Mouse (Mus musculus) granulocyte monocyte progenitor cell, adult 5-6 weeks (primary cell): ENCODE data around the gene Nfib. TPM values are rescaled to one million over a fixed set of nuclear protein-coding genes. Genes with fewer than 3 reads are reported as not detected.
A peak's percentile ranks its signal among the peaks of the same experiment; 100 is the strongest.

ENCODE experiments used
- ATAC-seq: replicated peaks from 2 replicates; pipeline ENCODE4 v1.8.0; 2016; ENCODE audit warnings: mild to moderate bottlenecking, moderate TSS enrichment, inconsistent platforms; ENCODE audit not compliant: poor library complexity, severe bottlenecking
- total RNA-seq, 2 experiments: library from RNA; stranded (forward) in 1 of 2; stranded (reverse) in 1 of 2; fragments of 200-712, 200-1000 nt in 1 of 2; fragments of >200 nt in 1 of 2; fragmentation: Nextera tagmentation in 1 of 2; gene quantifications; 2 replicates each; pipeline ENCODE4 v1.2.3; 2014 to 2017

The Nfib gene
- total RNA-seq, 2 experiments from 2014 or later = not detected

GRCm38 (mm10) chr4:82326140-82326529 is 379.4 kb downstream of the Nfib start:
- no peak for ATAC-seq

DNA sequence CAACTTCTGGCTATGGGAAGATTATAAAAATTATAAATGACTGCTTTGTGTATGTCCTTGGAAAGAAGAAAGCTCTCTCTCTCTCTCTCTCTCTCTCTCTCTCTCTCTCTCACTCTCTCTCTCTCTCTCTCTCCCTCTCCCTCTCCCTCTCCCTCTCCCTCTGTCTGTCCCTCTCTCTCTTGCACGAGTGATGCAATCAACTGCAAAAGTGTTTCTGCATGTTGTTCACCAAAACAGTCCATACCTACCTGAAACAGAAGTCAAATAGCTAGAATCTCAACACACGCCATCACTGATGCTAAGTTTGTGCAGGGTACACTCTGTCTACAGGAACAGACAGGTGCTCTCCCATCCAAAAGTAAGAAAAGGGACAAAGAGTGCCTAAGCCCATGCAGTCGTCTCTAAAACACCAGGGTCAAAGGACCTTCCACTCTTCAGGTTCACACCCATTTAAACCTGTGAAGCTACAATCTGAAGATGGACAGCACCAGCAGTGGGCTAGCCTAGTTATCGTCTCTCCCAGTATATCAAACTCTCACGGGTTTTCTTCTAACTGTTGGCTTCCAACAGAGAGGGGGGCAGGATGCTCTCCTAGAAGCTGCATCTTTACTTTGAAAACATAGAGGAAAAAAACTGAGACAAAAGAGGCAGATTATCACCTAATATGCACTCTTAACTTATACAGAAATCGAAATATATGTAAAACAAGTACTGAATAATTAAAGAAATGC is 380.0 kb downstream of the Nfib start:
- ATAC-seq = no peak

DNA sequence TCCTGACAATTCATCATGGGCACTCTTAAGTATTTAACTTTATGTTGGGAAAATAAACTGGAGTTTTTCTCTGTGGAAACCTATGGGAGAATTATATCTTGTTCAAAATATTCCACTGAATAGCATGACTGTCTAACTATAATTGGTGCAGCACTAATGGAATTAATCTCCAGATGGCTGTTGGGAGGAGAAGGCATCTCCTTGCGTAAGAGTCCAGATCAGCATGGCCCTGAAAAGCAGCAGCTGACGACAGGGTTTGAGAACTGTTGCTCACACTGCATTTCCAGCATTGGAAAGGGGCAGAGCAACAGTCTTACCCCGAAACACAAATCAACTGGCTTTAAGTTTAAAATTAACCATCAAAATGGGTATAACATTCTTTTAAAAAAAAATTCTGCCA is 380.6 kb downstream of the Nfib start:
- ATAC-seq = no peak

GRCm38 (mm10) chr4:82321008-82321407 is 384.5 kb downstream of the Nfib start:
- ATAC-seq = no peak

GRCm38 (mm10) chr4:82319388-82319787 is 386.2 kb downstream of the Nfib start:
- ATAC-seq = no peak

DNA sequence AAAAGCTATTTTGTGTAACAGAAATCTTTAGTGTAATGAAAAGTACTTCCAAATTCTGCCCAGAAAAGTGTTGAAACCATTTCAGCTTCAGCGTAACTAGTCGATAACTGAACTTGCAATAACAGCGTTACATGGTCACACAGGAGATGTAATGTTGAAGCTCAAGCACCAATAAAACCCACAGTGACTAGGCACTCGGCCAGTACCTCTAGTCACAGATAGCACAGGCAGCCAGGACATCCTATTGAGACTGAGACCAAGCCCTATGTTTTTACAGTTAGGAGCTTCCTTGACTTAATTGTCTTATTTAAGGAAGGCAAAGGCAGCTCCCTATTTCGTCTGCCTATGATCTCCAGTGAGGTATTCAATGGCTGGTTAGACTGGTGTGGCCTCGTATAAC is 389.4 kb downstream of the Nfib start:
- peak; percentile 55 for ATAC-seq

GRCm38 (mm10) chr4:82315710-82316109 is 389.8 kb downstream of the Nfib start:
- ATAC-seq = no peak; the same call in 1 of the 2 replicates

DNA sequence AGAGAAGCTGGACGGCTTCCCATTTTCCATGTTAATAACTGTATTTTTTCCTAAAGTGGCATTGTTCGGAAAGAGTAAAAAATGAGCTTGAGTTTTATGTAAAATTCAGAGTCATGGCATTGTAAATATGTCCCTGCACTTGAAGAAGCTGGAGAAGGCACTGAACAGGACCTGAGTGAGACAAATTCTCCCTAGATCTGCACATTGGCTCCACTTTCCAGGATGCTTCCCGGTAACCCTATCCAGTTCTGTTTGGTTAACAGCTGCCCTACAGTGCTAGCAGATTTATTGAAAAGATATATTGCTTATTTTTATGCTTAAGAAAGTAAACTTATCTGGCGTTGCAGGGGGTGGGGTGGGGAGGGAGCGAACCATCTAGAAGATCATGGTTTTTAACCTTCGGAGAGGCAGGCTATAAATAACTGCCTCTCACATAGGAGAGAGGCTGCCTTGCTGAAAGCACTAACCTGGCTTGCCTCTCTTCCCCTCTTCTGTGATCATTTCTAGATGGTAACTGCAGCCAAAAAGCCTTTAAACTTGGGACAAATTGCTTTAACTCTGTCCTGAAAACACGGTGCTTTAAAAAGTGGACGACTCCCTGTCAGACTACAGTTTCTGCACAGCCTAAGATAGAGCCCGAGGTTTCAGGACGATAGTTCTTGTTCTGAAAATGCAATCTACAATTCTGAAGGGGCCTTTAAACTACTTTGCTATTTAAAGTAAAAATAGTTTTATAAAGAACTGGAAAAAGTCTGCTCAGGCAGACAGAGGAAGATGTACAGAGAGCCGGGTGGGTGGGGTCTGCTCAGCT is 394.4 kb downstream of the Nfib start:
- ATAC-seq = no peak

GRCm38 (mm10) chr4:82306045-82306444 is 399.5 kb downstream of the Nfib start:
- no peak for ATAC-seq

DNA sequence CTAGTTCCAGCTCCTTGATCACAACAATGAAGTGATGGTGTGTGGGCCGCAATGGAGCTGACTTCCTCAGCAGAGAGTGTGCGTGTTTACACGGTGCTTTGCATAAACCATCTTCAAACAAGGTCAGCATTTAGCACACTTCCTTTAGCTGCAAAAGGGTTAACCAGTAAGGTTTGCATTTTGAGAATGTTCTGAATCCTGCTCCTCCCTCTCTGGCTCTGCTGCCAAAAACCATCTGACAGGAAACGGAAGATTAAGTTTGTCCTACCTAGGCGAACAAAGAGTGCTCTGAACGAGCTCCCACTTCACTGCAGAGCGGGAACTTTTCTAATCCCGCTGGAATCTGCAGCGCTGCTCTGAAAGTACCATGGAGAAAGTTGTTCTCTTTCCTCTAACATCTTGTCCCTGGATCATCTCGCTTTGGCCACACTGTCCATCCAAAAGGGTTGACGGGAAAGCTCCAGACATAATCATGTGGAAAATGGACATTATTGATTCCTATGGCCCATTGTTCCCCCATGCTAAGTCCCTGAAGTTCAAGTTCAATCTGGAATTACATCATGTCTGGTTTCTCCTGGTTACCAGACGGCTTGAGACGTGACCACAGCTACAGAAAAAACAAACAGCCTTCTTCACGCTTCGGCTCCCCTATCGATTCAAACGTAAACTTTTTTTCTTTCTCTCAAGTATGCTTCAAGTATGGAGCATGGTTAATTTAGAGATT is 401.2 kb downstream of the Nfib start:
- no peak for ATAC-seq

- ATAC-seq = no peak
Measured at GRCm38 (mm10) chr4:82303362-82303900, 402.1 kb downstream of the Nfib start.

DNA sequence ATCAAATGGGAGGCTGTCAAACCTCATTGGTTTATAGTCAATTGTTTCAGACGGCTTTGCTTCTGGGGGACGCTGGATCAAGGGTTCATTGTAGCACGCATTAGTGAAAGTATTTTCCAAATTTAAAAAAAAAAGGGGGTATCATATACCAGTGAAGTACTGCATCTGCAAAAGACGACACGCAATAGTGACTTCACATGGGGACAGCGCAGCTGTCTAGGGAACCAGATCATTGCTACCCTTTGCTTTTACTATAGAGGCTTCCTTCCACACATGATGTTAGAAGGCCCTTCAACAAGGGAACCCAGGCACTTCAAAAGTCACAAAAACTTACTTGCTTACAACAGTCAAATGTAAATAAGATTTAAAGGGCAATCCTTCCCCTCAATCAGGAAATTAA is 402.6 kb downstream of the Nfib start:
- ATAC-seq = no peak

DNA sequence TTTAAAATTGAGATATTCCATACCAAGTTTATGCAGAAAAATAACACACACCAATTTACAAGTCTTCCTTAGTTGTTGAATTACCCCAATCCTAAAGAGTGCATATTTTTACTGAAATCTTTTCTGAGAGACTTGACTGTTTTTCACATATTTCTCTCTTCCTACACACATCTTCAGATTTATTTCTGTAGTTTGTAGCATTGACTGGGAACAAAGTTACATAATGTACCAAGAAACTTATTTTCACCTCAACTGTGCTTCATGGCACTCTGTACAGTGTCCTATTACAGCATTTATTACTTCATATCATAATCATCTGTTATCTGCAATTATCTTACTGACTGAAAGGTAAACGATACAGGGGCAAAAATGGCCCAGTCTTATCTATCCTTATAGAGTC is 406.9 kb downstream of the Nfib start:
- no peak for ATAC-seq

DNA sequence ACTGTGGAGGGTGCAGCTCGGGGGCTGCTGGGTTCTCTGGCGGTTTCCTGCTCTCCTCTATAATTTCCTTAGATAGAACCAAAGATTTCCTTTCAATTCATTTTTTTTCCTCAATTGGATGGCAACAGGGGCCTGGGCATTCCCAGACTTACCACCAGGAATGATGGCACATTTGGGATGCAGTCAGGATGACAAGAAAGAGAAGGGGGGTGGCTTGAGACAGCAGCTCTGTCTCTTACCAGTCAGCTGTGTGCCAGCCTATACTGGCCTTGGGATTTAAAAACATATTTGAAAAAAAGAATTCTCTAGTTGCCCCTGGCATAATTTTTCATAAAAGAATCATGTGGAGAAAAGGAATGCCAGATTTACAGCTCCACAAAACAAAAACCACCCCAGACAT is 408.0 kb downstream of the Nfib start:
- ATAC-seq = no peak

DNA sequence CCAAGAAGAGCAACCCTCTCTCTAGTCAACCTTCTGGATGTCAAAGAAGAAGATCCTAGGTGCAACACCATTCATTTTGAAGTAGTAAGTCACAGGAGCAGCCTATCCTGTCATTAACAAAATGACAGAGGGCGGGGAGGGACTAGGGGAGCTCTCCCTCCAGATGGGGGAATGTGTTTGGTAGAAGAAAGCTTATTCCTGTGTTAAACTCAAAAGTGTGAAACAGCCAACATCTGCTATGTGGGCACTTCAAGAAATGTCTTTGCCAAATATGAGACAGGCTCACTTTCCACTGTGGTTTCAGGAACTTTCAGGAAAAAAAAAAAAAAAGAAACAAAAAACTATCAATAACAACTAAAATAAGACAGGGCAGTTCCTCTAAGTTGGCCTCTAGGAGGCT is 411.5 kb downstream of the Nfib start:
- ATAC-seq = no peak

DNA sequence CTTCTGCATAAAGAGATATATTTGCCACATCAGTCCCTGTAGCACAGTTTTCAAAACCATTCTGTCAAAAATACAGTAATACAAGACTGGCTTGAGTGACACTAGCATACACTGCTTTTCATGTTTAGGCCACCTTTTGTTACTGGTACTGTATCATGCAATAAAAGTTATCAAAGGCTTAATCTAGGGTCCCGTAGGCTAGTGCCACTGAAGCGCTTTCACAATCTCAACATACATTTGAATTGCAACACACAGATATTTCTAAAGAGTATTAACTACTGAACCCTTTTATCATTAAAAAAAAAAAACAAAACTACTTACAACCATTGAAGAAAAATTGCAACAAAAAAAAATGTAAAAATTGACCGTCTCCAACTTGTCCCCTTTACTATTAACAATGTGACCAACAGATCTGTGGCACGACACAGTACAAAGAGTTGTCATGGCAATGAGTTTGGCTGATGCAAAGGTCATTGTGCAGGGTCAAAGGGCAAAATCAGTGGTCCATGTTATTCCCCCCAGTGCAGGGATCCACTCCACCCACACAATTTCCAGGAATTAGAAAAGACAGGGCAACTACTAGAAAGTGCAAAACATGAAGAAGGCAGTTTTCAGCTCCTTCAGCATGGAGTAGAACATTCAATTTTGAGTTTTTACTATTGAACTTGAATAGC is 414.2 kb downstream of the Nfib start:
- ATAC-seq = peak; percentile 56

DNA sequence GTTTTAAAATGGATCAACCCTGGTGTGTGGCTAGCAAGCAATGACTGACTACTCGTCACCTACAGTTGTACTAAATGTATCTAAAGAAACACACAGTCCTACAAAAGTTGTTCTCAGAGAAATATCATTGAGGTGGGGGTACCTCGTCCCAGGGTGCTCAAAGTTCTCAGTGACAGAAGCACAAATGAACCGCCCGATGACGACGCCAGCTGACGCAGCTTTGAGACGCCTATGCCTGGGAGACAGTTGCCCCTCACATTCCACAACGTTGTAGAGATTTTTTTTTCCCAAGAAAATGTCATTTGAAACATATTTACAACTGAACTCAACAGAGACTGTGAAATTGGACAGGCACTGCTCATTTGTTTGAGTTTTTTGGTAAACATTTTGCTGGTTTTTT is 414.9 kb downstream of the Nfib start:
- no peak for ATAC-seq

- ATAC-seq = peak; percentile 82
Measured at GRCm38 (mm10) chr4:82289596-82289995, 416.0 kb downstream of the Nfib start.

DNA sequence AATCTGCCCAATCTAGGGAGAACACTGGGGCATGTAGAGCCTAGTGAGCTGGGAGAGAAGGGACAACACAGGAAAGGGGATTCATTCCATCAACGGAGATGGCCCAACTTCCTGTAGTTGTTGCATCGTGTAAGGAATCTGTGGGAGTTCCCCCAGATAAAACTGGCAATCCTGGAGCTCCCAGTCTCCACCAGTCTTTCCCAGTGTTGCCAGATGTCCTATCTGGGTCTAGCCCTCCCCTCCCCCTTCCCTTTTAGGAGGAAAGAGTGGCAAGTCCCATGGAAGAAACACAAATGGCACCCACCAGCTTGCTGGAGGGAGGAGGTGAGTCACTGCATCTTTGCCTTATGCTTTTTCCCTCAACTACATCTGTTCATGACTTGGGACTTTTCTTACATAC is 417.4 kb downstream of the Nfib start:
- no peak for ATAC-seq

- no peak for ATAC-seq
Measured at GRCm38 (mm10) chr4:82287454-82287853, 418.1 kb downstream of the Nfib start.
